Mouse (Mus musculus) R1 (cell line): ENCODE measurements around the gene Olfr382.

Experiments
- DNase-seq: peaks from one replicate; pipeline ENCODE4 v3.0.0-alpha.2; 2018; ENCODE audit warnings: low read depth, low spot score

Olfr382 gene

DNA sequence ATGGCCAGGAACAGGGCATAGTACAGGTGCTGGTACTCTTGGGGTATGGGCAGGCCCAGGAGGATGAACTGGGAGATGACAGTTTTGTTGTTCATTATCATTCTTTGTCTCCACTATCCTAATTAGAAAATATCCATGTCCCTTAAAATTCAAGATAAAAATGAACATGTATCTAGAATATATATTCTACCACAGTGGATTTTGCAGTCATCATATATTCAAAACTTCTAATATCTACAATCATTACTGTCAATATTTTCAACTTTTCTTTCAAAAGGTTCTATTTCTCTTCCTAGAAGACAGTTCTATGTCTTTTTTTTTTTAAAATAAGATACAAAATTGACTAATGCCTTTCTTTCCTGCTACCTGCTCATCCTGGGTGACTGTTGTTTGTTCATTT is at the start of gene Olfr382:
Olfr382 (minus strand) TSS at position 101 of the 400 bp plus-strand sequence.
- no peak for DNase-seq

GRCm38 (mm10) chr11:73528971-73529370 is 12.0 kb upstream of the Olfr382 start:
- DNase-seq, result peak; percentile 85

DNA sequence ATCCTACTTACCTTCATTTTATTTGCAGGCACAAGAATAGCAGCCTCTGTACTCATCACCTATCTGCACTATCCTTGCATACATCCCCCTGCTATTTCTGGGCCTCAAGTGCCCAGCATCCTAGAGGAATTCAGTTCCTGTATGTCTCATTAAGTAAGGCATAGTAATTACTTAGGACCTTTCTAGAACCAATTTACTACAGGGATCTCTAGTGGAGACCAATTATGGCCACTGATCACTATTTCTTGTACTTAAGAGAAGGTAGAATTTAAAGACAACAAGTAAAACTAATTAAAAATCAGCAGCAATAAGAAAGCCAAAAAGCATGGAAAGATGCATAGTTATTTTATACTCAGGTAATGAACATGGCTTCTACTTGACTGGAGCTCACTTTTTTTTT is 25.5 kb downstream of the Olfr382 start, which contains the start of gene Olfr381:
Olfr381 (minus strand) TSS at position 101 of the 400 bp plus-strand sequence.
- no peak for DNase-seq
